Mouse (Mus musculus) CD4-positive, CD25-positive, alpha-beta regulatory T cell, adult 2 months (primary cell): ENCODE results near the gene Smc2.
"Not testable (repeated sequence)": the region's sequence is repeated elsewhere in the genome, so short reads cannot be mapped to it uniquely, and the experiment has no call there.

Experiments used
- DNase-seq: peaks from one replicate; pipeline ENCODE4 v3.0.0-alpha.2; 2012; ENCODE audit warnings: low read depth, low spot score

Smc2 gene

GRCm38 (mm10) chr4:52438886-52439664, at the start of gene Smc2:
Smc2 (plus strand) TSS chr4:52439243.
- peak; percentile 94 for DNase-seq

- no peak for DNase-seq
Measured at GRCm38 (mm10) chr4:52411587-52411986, 27.5 kb upstream of the Smc2 start.

- DNase-seq, result no peak
Measured at GRCm38 (mm10) chr4:52423653-52424052, 15.4 kb upstream of the Smc2 start.

- no peak for DNase-seq
Measured at GRCm38 (mm10) chr4:52429310-52430198, 9.5 kb upstream of the Smc2 start.

- DNase-seq, result not testable (repeated sequence)
Measured at GRCm38 (mm10) chr4:52435551-52435950, 3.5 kb upstream of the Smc2 start.

GRCm38 (mm10) chr4:52438371-52438885, 615 bp upstream of the Smc2 start:
- no peak for DNase-seq

GRCm38 (mm10) chr4:52459726-52460125, 20.7 kb downstream of the Smc2 start:
- peak; percentile 35 for DNase-seq

GRCm38 (mm10) chr4:52461321-52461720, 22.3 kb downstream of the Smc2 start:
- no peak for DNase-seq

GRCm38 (mm10) chr4:52473431-52473830, 34.4 kb downstream of the Smc2 start:
- no peak for DNase-seq

- DNase-seq, result no peak
Measured at GRCm38 (mm10) chr4:52487486-52487885, 48.4 kb downstream of the Smc2 start.

- DNase-seq, result not testable (repeated sequence)
Measured at GRCm38 (mm10) chr4:52497144-52497543, 58.1 kb downstream of the Smc2 start, which contains the start of gene Vma21-ps. Vma21-ps (minus strand) TSS chr4:52497244.

- DNase-seq, result no peak
Measured at GRCm38 (mm10) chr4:52517580-52517979, 78.5 kb downstream of the Smc2 start.

- no peak for DNase-seq
Measured at GRCm38 (mm10) chr4:52519301-52519700, 80.3 kb downstream of the Smc2 start.

- DNase-seq, result no peak
Measured at GRCm38 (mm10) chr4:52526464-52526863, 87.4 kb downstream of the Smc2 start.

GRCm38 (mm10) chr4:52530636-52531035, 91.6 kb downstream of the Smc2 start:
- DNase-seq, result no peak
